Mouse (Mus musculus) ovary, postnatal 10 days (tissue): ENCODE data around the gene Astn2.

Experiments
- DNase-seq: peaks from one replicate; pipeline ENCODE4 v3.0.0; 2022; ENCODE audit warnings: low spot score

Gene Astn2

DNA sequence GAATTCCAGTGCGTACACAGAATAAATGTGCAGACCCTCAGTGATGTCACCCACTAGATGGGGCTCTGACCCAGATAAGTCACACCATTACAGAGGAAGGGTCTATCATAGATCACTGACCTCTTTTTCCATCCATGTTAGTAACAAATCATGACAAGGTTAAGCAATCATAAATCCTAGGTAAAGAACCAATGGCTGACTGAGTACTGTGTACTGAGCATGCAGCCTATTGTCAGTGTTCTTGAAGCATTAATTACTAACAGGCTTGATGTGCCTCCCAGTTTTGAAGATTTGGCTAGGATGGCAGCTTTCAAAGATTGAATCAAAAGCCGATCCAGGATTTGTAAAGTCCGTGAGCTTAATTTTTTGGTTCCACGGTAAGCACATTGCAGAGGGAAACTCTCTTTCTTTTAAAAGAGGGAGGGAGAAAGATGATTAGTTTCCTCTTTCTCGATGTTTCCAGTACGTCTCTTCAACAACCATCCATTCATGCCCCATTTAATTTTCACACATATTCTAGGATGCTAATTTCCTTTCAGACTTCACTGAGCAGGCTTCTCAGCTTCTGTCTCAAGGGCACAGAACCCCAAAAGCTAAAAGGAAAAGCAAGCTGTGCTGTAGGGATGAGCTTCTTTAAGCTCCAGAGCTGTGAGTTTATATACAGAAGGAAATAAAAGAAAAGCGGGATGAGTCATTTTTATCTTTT lies 93.9 kb downstream of the Astn2 start:
- DNase-seq: no peak

DNA sequence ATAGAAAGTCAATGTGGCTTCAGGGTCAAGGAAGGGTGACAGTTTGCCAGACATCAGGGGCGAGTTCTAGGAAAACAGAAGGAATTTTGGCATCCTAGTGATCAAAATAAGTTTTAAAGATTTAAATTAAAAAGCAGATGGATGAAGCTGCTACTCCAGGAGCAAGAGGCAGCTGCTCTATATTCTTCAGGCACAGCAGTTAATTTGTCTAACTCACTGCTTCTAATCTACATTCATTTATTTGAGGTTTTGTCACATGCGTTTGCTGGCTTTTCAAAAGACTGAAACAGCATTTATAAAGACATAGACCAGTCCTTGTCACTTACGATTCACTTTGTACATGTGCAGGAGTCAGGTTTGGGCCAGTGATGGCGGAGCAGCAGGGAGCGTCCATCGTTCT lies 98.0 kb downstream of the Astn2 start:
- no peak for DNase-seq

DNA sequence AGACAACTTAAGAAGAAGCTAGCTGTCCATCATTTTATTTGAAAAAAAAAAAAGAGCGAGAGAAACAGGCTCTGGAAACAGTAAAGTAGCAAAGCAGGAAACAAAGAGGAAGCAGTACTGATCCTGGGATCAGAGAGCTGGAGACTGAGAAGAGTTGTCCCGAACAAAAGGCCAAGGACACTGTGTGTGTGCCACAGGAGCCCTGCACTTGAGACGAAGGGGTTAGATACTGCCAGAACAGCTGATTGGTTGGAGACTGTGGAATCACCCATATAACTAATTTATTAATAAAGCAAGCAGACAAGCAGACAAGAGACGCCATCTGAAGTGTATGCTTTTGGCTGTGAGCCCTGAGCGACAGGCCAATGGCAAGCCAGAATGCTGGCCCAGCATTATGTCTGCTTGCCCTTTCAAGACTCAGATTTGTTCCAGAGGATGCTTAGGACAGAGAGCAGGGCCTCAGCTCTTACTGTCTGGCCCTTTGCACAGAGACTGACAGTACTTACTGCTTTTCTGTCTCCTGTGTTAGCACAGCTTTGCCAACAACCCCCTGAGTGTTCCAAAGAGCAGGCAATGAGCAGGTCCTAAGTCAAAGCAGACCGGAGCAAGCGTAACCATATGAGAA lies 101.6 kb downstream of the Astn2 start:
- no peak for DNase-seq

DNA sequence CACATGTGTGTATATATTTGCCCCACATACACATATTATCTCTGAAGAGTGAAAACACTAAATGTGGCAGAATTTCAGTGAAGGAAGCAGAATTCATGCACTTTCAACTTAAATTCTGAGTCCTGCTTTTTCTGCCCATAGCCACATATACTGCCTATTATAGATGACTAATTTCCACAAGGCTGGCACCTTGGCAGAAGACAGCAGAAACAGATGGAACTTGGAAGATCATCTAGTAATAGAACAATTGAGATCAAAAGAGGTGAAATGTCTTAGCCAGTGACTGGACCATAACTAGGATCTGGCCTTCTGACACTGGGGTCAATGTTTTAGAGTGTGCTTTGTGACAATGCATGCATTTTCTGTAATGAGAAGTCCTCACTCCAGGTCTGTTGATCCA lies 119.4 kb downstream of the Astn2 start:
- DNase-seq: no peak

DNA sequence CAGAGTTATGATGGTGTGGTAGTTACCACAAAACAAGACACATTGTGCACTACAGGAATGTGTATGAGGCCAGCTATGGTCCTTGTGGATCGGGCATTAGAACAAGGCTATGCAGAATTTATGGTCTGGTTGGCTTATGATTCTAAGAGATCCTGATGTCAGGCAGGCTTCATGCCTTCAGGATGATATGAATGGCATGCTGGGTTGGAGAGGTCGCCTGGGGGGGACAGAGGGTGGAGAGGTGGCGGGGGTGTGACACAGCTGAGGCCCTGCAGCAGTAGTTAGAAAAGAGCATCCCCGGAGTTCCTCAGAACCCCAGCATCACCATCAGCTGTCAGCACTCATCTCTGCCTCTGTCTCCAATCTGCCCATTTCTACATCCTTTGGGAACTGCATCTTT lies 128.3 kb downstream of the Astn2 start:
- DNase-seq: no peak

DNA sequence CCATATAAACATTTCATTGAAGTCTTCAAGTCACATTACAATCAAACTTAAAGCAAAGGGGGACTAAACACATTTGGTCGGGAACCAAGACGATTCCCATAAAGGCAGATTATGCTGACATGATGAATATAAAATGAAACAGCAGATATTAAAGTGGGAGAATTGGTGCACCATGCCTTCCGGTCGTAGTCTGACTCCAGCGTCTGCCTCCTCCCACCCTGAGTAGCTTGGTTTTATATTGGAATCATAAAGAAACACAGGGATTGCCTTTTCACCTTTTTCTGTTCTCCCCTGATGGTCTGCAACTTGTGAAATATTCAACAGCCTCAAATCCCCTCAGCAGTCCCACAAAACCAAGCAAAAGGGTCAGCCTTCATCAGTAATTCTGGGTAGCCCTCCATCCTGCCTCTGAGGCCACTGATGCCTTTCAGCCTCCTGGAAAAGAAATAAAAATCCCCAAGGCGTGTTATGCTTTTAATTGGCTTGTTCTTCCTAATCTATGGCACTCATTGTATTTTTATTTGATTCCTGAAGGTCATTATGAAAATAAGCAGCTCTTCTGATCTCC lies 132.8 kb downstream of the Astn2 start:
- no peak for DNase-seq

DNA sequence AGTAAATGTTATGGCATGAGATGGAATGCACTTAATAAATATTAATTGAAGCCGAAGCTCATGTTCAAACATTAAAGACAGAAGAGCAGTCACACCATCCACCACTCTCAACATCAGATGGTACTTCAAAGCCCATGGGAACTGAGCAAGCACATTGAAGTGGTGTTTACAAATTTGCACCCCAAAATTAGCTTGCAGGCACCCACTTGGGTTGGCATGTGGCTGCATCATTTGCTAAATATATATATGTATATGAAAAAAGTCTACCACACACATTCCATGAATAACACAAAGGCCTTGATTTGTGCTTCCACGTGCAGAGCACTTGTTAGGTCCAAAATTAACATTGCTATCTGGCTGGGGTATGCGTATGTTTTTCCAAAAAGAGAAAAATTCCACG lies 140.4 kb downstream of the Astn2 start:
- no peak for DNase-seq

DNA sequence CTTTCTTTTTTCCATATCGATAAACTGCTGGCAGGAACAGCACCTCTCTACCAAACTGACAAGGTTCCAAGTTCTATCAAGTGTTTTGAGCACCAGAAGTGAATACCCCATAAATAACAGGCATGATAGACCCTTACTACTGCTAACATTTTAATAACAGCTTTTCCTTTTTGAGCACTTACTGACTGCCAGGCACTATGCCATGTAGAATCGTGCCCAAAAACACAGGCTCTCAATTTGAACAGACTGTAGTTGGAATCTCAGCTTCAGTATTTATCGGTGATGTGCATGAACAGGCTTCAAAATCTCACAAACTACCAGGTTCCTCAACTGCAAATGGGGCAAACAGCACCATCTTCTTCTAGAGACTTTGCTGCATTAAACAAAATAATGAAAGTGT lies 143.1 kb downstream of the Astn2 start:
- no peak for DNase-seq

DNA sequence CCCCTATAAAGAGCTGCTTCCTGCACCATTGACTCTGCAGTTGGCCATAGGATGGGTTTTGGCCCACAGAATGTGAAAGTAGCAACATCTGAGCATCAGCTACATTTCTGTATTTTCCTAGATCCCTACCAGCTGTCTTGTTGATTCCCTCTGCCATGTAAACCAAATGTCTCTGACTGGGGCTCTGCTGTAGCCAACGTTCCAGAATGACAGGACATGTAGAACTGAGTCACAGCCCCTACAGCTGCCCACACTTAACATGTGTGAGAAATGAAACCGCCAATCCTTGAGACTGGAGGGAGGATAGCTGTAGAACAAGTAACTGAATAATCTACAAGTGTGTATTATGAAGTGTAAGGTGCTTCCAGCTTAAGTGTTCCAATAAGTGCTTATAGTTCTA lies 145.5 kb downstream of the Astn2 start:
- no peak for DNase-seq

DNA sequence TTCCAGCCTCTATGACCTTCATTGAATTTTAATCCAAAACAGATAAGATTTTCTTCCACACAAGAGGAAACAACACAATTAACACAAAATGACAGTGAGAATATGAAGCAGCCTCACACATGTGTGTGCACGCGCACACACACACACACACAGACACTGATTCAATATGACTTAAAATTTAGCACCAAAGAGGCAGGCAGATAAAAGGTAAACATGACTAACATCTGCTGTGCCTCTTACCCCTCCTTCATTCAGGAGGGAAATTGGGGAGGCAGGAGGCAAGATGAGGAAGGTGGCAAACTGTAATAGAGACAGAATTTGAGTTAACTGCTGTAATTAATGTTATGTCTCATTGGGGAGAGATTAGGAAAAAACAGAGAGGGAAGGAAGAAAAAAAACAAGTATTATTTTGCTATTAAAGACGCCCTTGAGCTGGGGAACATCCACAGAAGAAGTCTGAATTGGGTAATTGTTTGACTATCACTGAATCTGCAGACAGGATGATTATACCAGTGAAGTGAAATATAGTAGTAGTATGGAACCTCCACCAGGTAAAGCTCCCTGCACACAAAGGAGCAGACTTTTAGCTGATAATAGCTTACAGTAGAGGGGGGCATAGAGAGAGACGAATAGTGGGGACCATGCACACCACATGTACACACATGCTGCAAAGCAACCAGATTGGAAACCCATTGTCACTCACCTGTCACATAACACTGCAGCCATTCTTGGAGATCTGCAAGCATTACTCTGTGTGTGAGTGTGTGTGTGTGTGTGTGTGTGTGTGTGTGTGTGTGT lies 149.5 kb downstream of the Astn2 start:
- DNase-seq: no peak

DNA sequence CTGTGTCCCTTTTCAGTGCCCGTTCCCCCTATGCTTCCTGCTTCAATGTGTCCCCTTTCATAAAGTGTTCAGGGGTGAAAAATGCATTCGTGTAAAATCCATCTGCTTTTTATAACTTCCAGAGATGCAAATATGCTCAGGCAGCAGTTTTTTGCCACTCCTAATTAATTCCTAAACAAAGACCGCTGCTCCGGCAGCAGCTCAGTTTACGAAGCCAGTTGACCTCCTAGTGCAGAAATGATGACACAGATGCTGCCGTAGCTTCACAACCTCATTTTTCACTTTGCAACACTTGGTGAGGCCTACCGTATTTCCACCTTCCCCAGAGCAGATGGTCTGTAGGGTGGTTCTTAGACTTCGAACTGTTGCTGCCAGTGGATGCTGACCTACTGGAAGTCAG lies 155.9 kb downstream of the Astn2 start:
- DNase-seq: no peak

DNA sequence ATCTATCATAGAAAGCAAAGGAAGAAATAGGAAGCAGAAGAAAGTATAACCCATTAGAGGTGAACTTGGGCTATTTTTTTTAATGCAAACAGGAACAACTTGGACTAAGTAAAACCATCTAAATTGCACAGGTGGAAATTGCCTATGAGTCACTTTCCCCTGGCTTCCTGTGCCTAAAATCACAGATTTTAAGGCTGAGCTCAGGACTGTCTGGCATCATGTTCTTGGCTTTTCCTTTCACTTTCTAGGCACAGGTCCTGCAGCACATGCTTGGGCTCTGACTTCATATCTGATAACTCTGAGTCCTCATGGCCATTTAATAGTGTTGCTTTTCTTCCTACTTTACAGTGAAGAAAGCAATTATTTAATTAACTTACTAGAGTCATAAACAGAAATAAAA lies 161.7 kb downstream of the Astn2 start:
- no peak for DNase-seq

DNA sequence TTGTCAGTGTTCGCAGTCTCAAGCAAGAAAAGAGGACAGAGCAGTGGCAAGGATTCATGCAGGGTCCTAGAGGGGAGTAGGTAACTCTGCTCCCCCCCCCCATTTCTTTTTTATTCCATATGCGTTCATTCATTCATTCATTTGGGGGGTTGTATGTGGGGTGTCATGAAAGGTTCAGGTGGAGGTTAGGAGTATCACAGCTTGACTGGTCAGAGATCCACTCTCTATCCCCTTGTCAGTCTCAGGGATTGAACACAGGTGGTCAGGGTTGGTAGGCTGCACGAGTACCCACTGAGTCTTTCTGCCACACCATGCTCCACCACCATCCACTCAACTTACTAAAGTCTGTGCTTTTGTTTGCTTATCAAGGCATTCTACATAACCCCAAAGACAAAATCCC lies 171.6 kb downstream of the Astn2 start:
- no peak for DNase-seq

DNA sequence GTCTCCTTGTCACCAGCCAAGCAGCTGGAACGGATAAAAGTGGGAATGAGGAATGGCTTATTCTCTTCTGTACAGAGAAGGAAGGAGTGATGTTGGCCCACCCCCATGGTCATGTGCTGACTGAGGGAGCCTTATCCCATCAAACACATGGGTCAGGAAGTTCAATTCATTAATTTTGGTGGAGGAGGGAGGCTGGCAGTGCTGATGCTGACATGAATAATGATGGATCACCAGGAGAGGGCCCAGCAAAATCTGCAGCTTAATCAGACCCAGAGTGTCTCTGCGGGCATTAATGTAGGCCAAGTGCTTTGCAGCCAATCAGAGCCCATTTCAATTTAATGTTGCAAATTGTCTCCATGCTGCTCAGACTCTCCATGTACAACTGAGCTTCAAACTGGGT lies 172.1 kb downstream of the Astn2 start:
- no peak for DNase-seq

DNA sequence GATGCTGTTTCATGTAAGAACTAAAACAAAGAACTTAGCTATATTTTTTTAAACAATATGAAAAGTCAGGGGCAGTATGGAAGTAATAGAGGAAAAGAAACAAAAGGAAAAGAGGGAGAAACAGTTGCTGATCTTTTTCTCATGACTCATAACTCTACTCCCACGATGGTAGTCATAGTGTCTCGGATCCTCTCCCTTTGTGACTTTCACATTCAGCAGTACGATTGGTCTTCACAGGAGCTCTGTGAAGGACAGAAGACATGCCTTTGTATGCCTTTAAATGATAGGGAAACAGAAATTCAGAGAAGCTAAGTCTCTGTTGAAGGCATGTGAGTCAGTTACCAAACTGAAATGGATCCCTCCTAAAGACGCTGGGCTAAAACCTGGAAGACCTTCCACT lies 173.7 kb downstream of the Astn2 start:
- no peak for DNase-seq

DNA sequence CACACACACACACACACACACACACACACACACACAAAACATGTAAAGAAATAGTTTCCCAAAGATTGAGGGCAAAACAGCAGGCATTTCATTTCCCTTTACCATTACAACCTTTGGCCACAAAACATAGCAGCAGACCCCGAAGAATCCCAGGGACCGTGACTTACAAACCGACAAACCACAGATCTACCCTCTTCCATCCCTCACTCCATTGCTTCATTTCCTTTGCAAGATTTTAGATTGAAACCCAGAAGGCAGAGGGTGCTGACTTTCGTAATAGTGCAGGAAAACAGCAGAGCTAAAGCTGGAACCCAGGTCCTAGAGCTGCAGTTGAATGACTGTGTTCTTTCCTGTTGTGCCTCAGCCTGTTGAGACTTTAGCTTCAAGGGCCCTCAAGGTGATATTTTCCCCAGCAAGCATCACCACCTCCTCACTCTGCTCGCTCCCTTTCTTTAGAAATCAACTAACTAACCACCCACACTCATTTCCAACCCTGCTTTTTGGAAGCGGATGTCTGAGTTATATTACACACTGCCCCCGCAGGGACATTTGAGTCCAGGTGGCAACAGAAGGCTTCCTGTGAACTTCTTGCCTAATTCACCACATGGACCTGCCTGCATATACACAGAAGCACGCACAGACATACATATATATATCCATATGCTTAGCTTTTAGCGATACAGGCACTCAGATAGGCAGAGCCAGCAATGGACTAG lies 181.7 kb downstream of the Astn2 start:
- no peak for DNase-seq

DNA sequence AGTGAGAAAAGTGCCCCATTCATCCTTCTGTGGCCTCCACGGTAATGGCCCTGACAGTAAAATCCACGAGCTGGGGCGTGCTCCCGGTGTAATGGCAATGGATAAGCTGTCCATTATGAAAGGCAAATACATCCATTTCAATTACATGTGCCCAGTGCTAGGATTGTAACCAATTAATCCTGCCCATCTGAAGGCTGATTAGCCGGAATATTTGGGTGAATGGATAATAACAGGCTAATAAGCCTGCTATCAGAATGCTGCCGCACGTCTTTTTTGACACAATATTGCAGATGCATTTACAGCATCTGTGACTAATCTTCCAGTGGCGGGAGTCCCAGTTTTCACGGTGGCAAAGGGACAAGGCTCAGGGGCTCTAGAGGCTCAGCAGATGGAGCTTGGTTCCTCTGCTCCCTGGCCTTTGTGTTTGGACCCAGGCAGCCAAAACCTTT lies 189.2 kb downstream of the Astn2 start:
- no peak for DNase-seq

DNA sequence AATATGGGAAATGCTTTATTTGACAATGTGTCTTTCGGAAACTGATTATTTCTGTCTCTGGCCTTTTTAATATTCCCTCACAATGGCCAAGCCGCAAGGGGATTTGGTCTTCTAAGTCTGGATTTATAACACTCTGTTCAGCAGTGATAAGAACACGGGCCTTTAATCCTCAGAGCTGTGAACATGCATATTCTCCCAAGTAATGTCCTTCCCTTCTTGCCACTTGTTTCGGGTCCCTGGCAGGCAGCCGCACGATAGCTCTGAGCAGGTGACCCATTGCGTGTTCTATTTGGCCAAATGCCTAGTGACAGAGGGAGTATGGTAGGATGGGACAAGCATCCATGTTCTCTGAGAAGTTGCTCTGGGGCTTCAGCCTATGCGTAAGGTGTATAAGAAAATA lies 214.8 kb downstream of the Astn2 start:
- no peak for DNase-seq

DNA sequence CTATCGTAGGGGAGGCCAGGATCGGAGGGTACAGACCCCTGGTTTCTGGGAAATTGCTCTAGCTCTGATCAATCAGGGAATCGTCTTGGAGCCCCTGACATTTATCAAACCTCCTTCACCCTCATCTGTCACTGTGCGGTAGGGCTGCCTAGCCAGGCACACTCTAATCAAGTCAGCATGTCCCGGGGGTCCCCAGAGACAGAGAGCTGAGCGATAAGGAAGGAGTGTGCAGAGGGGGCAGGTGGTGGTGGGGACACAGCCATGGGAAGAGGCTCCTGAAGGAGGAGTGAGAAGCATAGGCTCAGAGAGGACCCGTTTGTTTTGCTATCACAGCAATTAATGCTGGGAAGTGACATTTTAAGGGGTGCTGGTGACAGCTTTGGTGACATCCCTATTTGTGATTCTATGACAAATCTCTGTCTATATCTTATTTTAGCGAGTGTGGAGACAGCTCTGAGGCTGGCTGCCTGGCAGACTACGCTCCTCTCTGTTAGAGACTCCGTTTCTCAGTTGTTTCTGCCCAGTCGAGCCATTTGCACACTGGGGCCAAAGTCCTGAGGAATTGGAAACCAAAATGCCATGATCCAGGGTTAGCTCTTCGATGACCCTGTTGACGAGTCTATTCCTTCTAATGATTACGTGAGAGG lies 228.4 kb downstream of the Astn2 start:
- DNase-seq: no peak

DNA sequence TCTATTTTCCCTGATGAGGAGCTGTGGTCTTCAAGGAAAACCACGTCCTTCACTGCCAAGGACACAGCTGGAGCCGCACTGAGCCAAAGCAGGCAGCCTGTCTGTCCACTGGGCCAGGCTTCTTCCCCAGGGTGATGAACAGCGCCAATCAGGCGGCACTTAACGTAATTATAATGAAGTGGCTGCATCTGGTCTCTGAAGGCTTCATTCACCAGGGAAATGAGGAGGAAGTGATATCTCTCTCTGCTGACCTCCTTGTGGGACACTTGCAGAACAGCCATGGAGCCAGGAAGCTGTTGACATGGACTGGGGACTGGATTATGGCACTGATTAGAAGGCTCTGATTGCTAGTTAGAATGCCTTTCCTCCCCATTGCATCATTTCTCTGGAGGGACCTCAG lies 232.8 kb downstream of the Astn2 start:
- DNase-seq: no peak

DNA sequence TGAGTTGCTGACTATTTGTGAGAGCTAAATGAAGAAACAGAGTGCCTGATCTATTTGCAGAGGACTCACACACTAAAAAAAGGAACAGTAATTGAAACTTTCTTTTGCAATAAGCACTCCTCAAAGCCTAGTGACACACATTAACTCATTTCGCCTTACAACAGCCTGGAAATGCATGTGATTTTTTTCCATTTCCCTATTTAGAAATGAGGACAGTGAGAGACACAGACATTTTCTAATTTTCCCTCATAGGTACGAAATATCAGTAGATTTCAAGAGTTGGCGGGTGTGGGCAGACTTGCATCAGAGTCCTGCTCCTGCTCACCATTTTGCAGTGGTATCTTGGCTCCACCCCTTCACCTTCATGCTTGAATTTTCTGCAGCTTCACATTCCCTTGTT lies 233.6 kb downstream of the Astn2 start:
- DNase-seq: no peak

DNA sequence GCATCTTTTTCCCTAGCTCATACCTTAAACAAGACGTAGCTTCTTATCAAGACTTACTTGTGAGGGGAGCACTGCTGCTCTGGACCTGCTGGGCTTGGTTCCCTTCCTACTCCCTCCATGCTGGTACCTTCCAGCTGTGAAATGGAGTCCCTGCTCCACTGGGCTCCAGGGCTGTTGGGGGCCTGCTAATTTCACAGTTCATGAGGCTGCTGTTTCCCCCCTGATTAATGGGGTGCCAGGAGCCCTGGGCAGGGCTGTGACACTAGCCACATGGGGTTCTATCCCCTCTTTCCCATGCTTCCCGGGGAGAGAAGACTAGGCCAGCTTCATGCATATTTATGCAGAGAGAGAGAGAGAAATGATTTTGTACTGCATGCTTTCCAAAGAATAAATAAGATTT lies 234.9 kb downstream of the Astn2 start:
- DNase-seq: no peak
